Mouse (Mus musculus): Measurements from ENCODE around the gene D11Wsu47e. TPM values are rescaled to one million over a fixed set of nuclear protein-coding genes. Genes with fewer than 3 reads are reported as not detected.
A peak's percentile ranks its signal among the peaks of the same experiment; 100 is the strongest.

D11Wsu47e gene
- polyA plus RNA-seq, 1 experiment from 2014 or later = 24.5 TPM

GRCm38 (mm10) chr11:113667122-113667521, 17.1 kb upstream of the D11Wsu47e start:
- Histone ChIP-seq H3K9me3 (no peaks in the 10 kb centered on the region), H3K4me2 (replicated peaks) (no peak overlapping the region), H3K36me3 (peaks cover 58% of the 10 kb centered on the region), H3K27me3 (no peaks in the 10 kb centered on the region), H3K4me3 (no peak overlapping the region), H3K9ac (no peak overlapping the region), H3K27ac (no peak overlapping the region), H3K4me1 (0 out of 2 replicates have a peak, but pooled peaks cover 3% of the 10 kb centered on the region)
- 89% methylated on average over 2 of the region's 2 CpGs for WGBS
- ATAC-seq (ENCODE audit: insufficient number of reproducible peaks, insufficient read depth, low FRiP score, low TSS enrichment) = no peak

- no peak for ATAC-seq (ENCODE audit: insufficient number of reproducible peaks, insufficient read depth, low FRiP score, low TSS enrichment)
- Histone ChIP-seq H3K4me1 (0 out of 2 replicates have a peak, but pooled peaks cover 3% of the 10 kb centered on the region), H3K27me3 (no peaks in the 10 kb centered on the region), H3K9ac (no peak overlapping the region), H3K4me3 (no peak overlapping the region), H3K9me3 (no peaks in the 10 kb centered on the region), H3K27ac (no peak overlapping the region), H3K36me3 (peaks cover 55% of the 10 kb centered on the region), H3K4me2 (replicated peaks) (no peak overlapping the region)
- WGBS = 74% methylated on average over 4 of the region's 4 CpGs
Measured at GRCm38 (mm10) chr11:113667704-113668103, 16.5 kb upstream of the D11Wsu47e start.

GRCm38 (mm10) chr11:113668857-113669256, 15.4 kb upstream of the D11Wsu47e start:
- Histone ChIP-seq H3K4me3 (no peak overlapping the region), H3K36me3 (peaks cover 56% of the 10 kb centered on the region), H3K4me2 (replicated peaks) (no peak overlapping the region), H3K4me1 (0 out of 2 replicates have a peak, but pooled peaks cover 3% of the 10 kb centered on the region), H3K27me3 (no peaks in the 10 kb centered on the region), H3K9me3 (no peaks in the 10 kb centered on the region), H3K27ac (no peak overlapping the region), H3K9ac (no peak overlapping the region)
- 88% methylated on average over 5 of the region's 5 CpGs for WGBS
- no peak for ATAC-seq (ENCODE audit: insufficient number of reproducible peaks, insufficient read depth, low FRiP score, low TSS enrichment)

GRCm38 (mm10) chr11:113669711-113670110, 14.5 kb upstream of the D11Wsu47e start:
- Histone ChIP-seq H3K27ac (no peak overlapping the region), H3K9me3 (no peaks in the 10 kb centered on the region), H3K36me3 (peaks cover 58% of the 10 kb centered on the region), H3K9ac (no peak overlapping the region), H3K4me2 (replicated peaks) (no peak overlapping the region), H3K4me1 (0 out of 2 replicates have a peak, but pooled peaks cover 3% of the 10 kb centered on the region), H3K27me3 (no peaks in the 10 kb centered on the region), H3K4me3 (no peak overlapping the region)
- WGBS = 86% methylated on average over 4 of the region's 4 CpGs
- ATAC-seq (ENCODE audit: insufficient number of reproducible peaks, insufficient read depth, low FRiP score, low TSS enrichment) = no peak

GRCm38 (mm10) chr11:113673614-113674013, 10.6 kb upstream of the D11Wsu47e start:
- Histone ChIP-seq H3K27ac (no peak overlapping the region), H3K9ac (no peak overlapping the region), H3K27me3 (no peaks in the 10 kb centered on the region), H3K4me3 (no peak overlapping the region), H3K4me2 (replicated peaks) (no peak overlapping the region), H3K36me3 (peaks cover 62% of the 10 kb centered on the region), H3K4me1 (no peaks in the 10 kb centered on the region), H3K9me3 (no peaks in the 10 kb centered on the region)
- no peak for ATAC-seq (ENCODE audit: insufficient number of reproducible peaks, insufficient read depth, low FRiP score, low TSS enrichment)
- WGBS = 94% methylated on average over 4 of the region's 4 CpGs

- no peaks in the 10 kb centered on the region for H3K27me3 ChIP-seq
- no peaks in the 10 kb centered on the region for H3K9me3 ChIP-seq
- H3K4me2 ChIP-seq (replicated peaks) = no peak overlapping the region
- no peak overlapping the region for H3K4me3 ChIP-seq
- ATAC-seq (ENCODE audit: insufficient number of reproducible peaks, insufficient read depth, low FRiP score, low TSS enrichment) = no peak
- no peak overlapping the region for H3K27ac ChIP-seq
- peaks cover 58% of the 10 kb centered on the region for H3K36me3 ChIP-seq
- 88% methylated on average over 5 of the region's 5 CpGs for whole genome bisulfite sequencing
- no peak overlapping the region for H3K9ac ChIP-seq
- H3K4me1 ChIP-seq = no peaks in the 10 kb centered on the region
Measured at GRCm38 (mm10) chr11:113674595-113674994, 9.6 kb upstream of the D11Wsu47e start.

GRCm38 (mm10) chr11:113676847-113677246, 7.4 kb upstream of the D11Wsu47e start:
- peaks cover 3% of the 10 kb centered on the region for H3K4me1 ChIP-seq
- H3K36me3 ChIP-seq = peaks cover 42% of the 10 kb centered on the region
- H3K4me2 ChIP-seq (replicated peaks) = no peak overlapping the region
- WGBS = 87% methylated on average over 2 of the region's 2 CpGs
- H3K9me3 ChIP-seq = no peaks in the 10 kb centered on the region
- ATAC-seq (ENCODE audit: insufficient number of reproducible peaks, insufficient read depth, low FRiP score, low TSS enrichment) = no peak
- no peak overlapping the region for H3K27ac ChIP-seq
- no peak overlapping the region for H3K4me3 ChIP-seq
- no peak overlapping the region for H3K9ac ChIP-seq
- no peaks in the 10 kb centered on the region for H3K27me3 ChIP-seq

- H3K36me3 ChIP-seq = peaks cover 37% of the 10 kb centered on the region
- ATAC-seq (ENCODE audit: insufficient number of reproducible peaks, insufficient read depth, low FRiP score, low TSS enrichment) = no peak
- H3K27me3 ChIP-seq = no peaks in the 10 kb centered on the region
- H3K9ac ChIP-seq = no peak overlapping the region
- H3K4me2 ChIP-seq (replicated peaks) = no peak overlapping the region
- 95% methylated on average over 2 of the region's 2 CpGs for WGBS
- no peak overlapping the region for H3K4me3 ChIP-seq
- H3K4me1 ChIP-seq = peaks cover 8% of the 10 kb centered on the region
- no peaks in the 10 kb centered on the region for H3K9me3 ChIP-seq
- no peak overlapping the region for H3K27ac ChIP-seq
Measured at GRCm38 (mm10) chr11:113677378-113677777, 6.8 kb upstream of the D11Wsu47e start.

GRCm38 (mm10) chr11:113678373-113678772, 5.8 kb upstream of the D11Wsu47e start:
- Histone ChIP-seq H3K27me3 (no peaks in the 10 kb centered on the region), H3K4me2 (replicated peaks) (no peak overlapping the region), H3K4me1 (peaks cover 11% of the 10 kb centered on the region), H3K9me3 (no peaks in the 10 kb centered on the region), H3K36me3 (peaks cover 30% of the 10 kb centered on the region), H3K4me3 (no peak overlapping the region), H3K27ac (no peak overlapping the region), H3K9ac (no peak overlapping the region; the same call in 1 of the 2 replicates)
- 86% methylated on average over 8 of the region's 8 CpGs for WGBS
- ATAC-seq (ENCODE audit: insufficient number of reproducible peaks, insufficient read depth, low FRiP score, low TSS enrichment) = no peak

GRCm38 (mm10) chr11:113680954-113681353, 3.3 kb upstream of the D11Wsu47e start:
- Histone ChIP-seq H3K9me3 (no peaks in the 10 kb centered on the region), H3K4me1 (peaks cover 22% of the 10 kb centered on the region), H3K9ac (no peak overlapping the region), H3K4me2 (replicated peaks) (no peak overlapping the region), H3K27ac (no peak overlapping the region), H3K36me3 (peaks cover 12% of the 10 kb centered on the region), H3K4me3 (no peak overlapping the region), H3K27me3 (no peaks in the 10 kb centered on the region)
- WGBS = 87% methylated on average over 2 of the region's 2 CpGs
- ATAC-seq (ENCODE audit: insufficient number of reproducible peaks, insufficient read depth, low FRiP score, low TSS enrichment) = no peak

GRCm38 (mm10) chr11:113681979-113682378, 2.2 kb upstream of the D11Wsu47e start:
- H3K27ac ChIP-seq = no peak overlapping the region
- ATAC-seq (ENCODE audit: insufficient number of reproducible peaks, insufficient read depth, low FRiP score, low TSS enrichment) = no peak
- peaks cover 26% of the 10 kb centered on the region for H3K4me1 ChIP-seq
- no peak overlapping the region for H3K9ac ChIP-seq
- H3K36me3 ChIP-seq = peaks cover 2% of the 10 kb centered on the region
- H3K9me3 ChIP-seq = no peaks in the 10 kb centered on the region
- H3K4me3 ChIP-seq = no peak overlapping the region
- H3K27me3 ChIP-seq = no peaks in the 10 kb centered on the region
- H3K4me2 ChIP-seq (replicated peaks) = peak overlapping the region; percentile 81

GRCm38 (mm10) chr11:113682897-113683626, 1.1 kb upstream of the D11Wsu47e start:
- ATAC-seq (ENCODE audit: insufficient number of reproducible peaks, insufficient read depth, low FRiP score, low TSS enrichment) = peak; percentile 48
- 2% methylated on average over 38 of the region's 38 CpGs for WGBS
- Histone ChIP-seq H3K27me3 (no peaks in the 10 kb centered on the region), H3K9ac (peak overlapping the region; percentile 93), H3K4me1 (peaks cover 26% of the 10 kb centered on the region), H3K4me2 (replicated peaks) (peak overlapping the region; percentile 81), H3K9me3 (no peaks in the 10 kb centered on the region), H3K36me3 (peaks cover 4% of the 10 kb centered on the region; the same call in 1 of the 2 replicates), H3K27ac (peak overlapping the region; percentile 97), H3K4me3 (peak overlapping the region; percentile 99)
